Mouse (Mus musculus) ovary, postnatal 36 days (tissue): Measurements from ENCODE around the gene Cmc4.

Source experiments
- DNase-seq: peaks from one replicate; pipeline ENCODE4 v3.0.0; 2022; ENCODE audit warnings: low spot score, mixed read lengths

Cmc4 gene

DNA sequence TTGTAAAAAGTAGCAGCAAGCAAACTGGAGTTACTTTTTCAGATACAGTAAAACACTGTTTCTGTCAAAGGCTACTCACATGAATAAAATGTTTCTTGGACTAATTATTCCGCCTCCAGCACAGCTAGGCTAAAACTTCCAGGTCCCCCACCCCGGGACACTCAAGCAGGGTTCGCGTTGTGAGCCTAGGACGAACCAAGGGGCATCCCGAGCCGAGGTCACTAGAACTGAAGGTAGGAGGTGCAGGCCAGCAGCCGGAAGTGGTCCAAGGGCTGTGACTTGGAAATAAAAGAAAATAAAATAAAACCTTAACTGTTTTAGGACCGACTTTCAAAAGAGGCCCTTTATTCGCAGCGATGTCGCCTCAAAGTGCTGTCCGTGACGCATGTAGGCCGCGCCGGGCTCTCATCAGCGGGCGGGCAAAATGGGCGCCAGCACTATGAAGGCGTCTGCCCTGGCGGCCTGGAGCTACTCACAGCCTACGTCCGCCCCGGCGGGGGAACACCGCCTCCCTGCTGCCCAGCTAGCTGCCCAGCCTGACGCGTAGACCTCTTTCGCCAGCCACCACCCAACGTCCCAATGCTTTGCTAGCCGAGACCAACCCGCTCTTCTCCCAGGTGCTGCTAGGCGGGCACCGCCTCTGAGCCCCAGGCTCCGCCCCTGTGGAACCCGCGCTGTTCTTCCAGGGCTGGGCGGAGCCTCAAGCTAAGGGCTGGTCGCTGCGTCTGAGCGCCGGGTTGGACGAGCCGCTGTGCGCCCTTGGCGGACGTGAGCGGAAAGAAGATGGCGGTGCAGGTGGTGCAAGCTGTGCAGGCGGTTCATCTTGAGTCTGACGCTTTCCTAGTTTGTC lies at the start of gene Cmc4, which contains the start of the genes Mtcp1 and Brcc3:
Gene Cmc4 (minus strand): TSS at position 649 of the 850 bp plus-strand sequence.
Gene Mtcp1 (minus strand): TSS at position 653 of the 850 bp plus-strand sequence.
Gene Brcc3 (plus strand): TSS at position 693 of the 850 bp plus-strand sequence.
- DNase-seq: peak; percentile 88

GRCm38 (mm10) chrX:75454597-75454996 lies 38.2 kb upstream of the Cmc4 start:
- no peak for DNase-seq

GRCm38 (mm10) chrX:75409711-75410110 lies 6.7 kb downstream of the Cmc4 start:
- DNase-seq: no peak

DNA sequence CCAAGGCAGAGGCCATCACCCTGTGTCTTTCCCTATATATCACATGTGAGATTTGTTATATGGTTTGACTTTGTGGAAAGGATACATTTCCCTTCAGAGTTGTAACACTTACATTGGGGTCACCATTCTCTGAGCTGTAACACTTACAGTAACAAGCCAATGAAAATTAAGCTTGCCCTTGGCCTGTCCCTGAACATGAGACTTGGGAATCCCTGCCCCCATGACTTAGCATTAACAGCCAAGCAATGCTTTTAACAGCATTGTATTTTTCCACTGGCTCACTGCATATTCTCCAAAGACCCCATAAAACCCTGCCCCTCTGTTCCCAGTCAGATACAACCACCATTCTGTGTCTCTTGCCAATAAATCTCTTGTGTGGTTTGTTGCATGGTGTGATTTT lies 13.0 kb downstream of the Cmc4 start:
- no peak for DNase-seq

GRCm38 (mm10) chrX:75402668-75403067 lies 13.7 kb downstream of the Cmc4 start:
- DNase-seq: no peak

- no peak for DNase-seq
Observed at GRCm38 (mm10) chrX:75399471-75399870, 16.9 kb downstream of the Cmc4 start.

DNA sequence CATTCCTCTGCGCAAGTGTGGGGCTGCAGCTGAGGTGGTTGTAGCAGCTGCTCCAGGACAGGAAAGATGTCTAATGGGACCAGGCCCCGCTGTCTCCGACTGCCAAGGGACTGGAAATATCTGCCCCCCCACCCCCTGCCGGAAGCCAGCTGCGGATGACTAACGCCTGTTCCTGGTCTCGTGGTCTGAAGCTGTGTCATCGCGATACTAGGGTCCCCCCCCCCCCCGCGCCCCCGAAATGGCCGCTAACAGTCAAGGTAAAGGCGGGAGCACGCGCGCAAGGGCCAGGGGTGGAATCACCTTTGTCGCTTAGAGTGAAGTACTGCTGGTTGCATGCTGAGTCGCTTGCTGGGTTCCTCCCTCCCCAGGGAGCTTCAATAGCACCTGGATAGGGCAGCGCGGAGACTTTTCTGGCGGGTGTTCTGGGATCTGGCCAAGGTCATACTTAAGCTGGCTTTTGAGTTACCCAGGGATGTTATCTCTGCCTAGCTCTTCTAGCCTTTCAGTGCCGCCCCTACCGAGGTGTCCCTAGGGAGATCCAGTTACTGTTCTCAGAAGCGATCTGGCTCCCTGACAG lies 34.1 kb downstream of the Cmc4 start, which contains the start of the genes Fundc2 and F8:
Gene Fundc2 (plus strand): TSS at position 205 of the 577 bp plus-strand sequence.
Gene F8 (minus strand): TSS at position 421 of the 577 bp plus-strand sequence.
- DNase-seq: peak; percentile 50

- no peak for DNase-seq
Observed at GRCm38 (mm10) chrX:75381699-75382098, 34.7 kb downstream of the Cmc4 start.

DNA sequence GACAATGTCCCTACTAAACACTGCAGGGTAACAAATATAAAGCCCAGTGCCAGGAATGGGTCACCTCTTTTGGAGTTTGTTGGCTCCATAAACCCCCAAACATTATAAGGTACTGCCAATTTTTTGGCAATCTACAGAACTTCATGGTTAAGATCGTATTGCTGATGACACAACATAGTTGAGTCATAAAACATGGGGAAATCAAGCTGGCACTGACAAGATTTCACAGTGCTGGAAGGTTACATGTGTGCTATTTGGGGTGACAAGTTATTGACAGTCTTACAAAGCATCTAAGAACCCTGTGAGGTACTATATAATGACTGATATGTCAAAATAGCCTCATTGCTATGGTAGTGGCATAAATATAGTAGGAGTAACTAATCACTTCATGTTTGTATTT lies 35.2 kb downstream of the Cmc4 start:
- DNase-seq: no peak

- DNase-seq: no peak
Observed at GRCm38 (mm10) chrX:75376815-75377214, 39.6 kb downstream of the Cmc4 start.

DNA sequence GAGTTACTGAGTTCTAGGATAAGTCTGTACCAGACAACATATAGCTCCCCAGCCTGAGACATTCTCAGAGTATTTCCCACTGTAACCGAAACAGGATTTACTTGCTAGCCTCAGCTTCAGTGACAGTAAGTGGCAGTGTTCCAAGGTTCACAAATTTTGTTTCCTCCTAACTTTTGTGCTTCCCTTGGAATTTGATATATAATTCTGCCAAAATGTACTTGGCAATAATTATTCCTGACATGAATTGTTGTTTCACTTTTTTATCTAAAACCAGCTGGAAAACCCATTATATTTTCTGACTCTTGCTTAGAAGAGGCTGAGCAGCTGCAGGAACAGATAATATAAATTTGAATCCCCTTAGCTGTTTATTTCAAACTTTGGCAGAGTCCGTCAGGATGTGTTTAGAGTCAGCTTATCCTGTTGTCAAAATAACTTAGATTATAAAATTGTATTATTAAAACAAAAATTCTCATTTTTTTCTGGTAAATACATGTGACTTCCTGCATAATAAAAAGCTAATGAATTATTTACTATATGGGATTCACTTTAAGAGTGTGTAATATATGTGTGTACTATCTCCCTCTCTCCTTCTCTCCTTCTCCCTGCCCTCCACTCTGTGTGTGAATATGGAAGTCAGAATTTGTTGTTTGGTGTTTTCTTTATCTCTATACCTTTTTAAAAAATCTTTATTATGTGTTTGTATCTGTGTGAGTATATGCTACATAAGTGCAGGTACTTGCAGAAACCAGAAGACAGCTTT lies 43.5 kb downstream of the Cmc4 start:
- no peak for DNase-seq

DNA sequence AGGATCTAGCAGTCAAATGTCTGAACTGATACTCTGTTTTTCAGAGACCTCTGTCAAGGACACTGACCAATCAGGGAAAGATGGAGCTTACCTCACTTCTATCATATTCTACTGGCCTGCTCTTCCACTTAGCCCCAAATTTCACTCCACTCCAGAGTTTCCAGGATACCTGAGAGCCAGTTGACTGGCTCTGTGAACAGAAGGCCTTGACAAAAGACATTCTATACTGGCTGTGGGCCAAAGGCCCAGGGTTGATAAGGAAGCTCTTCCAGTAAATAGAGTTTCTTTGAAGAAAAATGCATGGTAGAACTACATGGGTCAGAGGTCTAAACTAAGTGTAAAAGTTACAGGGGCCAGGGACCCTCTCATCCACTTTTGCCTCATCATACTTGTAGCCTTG lies 46.2 kb downstream of the Cmc4 start:
- peak; percentile 7 for DNase-seq
